ENCODE assay signal across 16 mouse cellular contexts in the genomic region with DNA sequence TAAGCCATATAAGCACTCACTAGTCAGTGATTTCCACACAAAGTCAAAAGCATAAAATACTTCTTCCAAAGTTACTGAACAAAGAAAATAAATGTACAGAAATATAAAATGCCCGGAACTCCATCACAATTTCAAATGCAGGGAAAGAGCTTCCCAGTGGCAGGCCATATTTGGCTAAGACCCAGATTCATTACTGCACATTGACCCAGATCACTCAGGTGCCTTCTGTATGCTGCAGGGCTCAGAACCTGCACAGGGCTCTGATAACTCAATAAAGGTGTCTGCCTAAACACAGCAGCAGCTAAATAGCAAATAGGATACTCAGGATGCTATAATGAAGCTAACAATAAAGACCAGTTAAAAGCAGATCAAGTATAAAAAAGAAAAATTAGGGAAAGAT.
DNase-seq lines count a peak whose midpoint lies in the region; ATAC-seq lines count a peak whose summit lies in the region.
"Had no signal": no experiment of that assay in that cellular context is flagged by ENCODE, and none has a peak within 500 bp of the region (broad histone marks: within the 10 kb centered on the region; RNA-seq: fewer than 3 reads in every experiment).

No protein-coding gene starts in this region.

- H3K9me3 ChIP-seq in midbrain, embryonic 11.5 days (ENCODE audit: control insufficient read depth, low read length), result no peaks in the 10 kb centered on the region
- H3K9me3 ChIP-seq in midbrain, embryonic 16.5 days (replicated peaks; ENCODE audit: control insufficient read depth, low read length, poor library complexity, severe bottlenecking), result peaks cover 3% of the 10 kb centered on the region; the same call in 1 of the 2 replicates
- H3K9me3 ChIP-seq: embryonic facial prominence, embryonic 10.5 days; embryonic facial prominence, embryonic 12.5 days; forebrain, embryonic 13.5 days; forebrain, embryonic 15.5 days had no signal

- H3K27me3 ChIP-seq in midbrain, embryonic 11.5 days (ENCODE audit: control insufficient read depth, insufficient read depth, low read length), result peaks cover 33% of the 10 kb centered on the region
- H3K27me3 ChIP-seq in midbrain, embryonic 16.5 days (ENCODE audit: control insufficient read depth, insufficient read depth, low read depth, low read length), result no peaks in the 10 kb centered on the region
- H3K27me3 ChIP-seq: embryonic facial prominence, embryonic 12.5 days; forebrain, embryonic 13.5 days; forebrain, embryonic 15.5 days had no signal

- no peak overlapping the region for H3K4me3 ChIP-seq in midbrain, embryonic 11.5 days (ENCODE audit: low read depth, low read length)
- H3K4me3 ChIP-seq in midbrain, embryonic 16.5 days (ENCODE audit: low read depth, low read length), result no peak overlapping the region
- H3K4me3 ChIP-seq: embryonic facial prominence, embryonic 10.5 days; embryonic facial prominence, embryonic 12.5 days; forebrain, embryonic 13.5 days; forebrain, embryonic 15.5 days had no signal

- H3K4me1 ChIP-seq in midbrain, embryonic 11.5 days (ENCODE audit: control insufficient read depth, insufficient read depth, low read length), result no peaks in the 10 kb centered on the region
- H3K4me1 ChIP-seq in midbrain, embryonic 16.5 days (ENCODE audit: control insufficient read depth, insufficient read depth, low read length), result no peaks in the 10 kb centered on the region; the same call in 1 of the 2 replicates
- H3K4me1 ChIP-seq: embryonic facial prominence, embryonic 10.5 days; embryonic facial prominence, embryonic 12.5 days had no signal

- H3K36me3 ChIP-seq in midbrain, embryonic 11.5 days (ENCODE audit: control insufficient read depth, insufficient read depth, low read length), result no peaks in the 10 kb centered on the region
- H3K36me3 ChIP-seq in midbrain, embryonic 16.5 days (ENCODE audit: control insufficient read depth, insufficient read depth, low read length), result no peaks in the 10 kb centered on the region
- H3K36me3 ChIP-seq: embryonic facial prominence, embryonic 10.5 days; embryonic facial prominence, embryonic 12.5 days; forebrain, embryonic 15.5 days had no signal

- ATAC-seq in midbrain, embryonic 11.5 days (ENCODE audit: low FRiP score), result no peak
- no peak for ATAC-seq in midbrain, embryonic 16.5 days
- ATAC-seq: forebrain, embryonic 13.5 days; forebrain, embryonic 15.5 days; forebrain, postnatal 0 days had no signal

- no peak overlapping the region for H3K4me2 ChIP-seq in midbrain, embryonic 11.5 days
- H3K4me2 ChIP-seq in midbrain, embryonic 16.5 days (ENCODE audit: low read length), result no peak overlapping the region
- H3K4me2 ChIP-seq: embryonic facial prominence, embryonic 12.5 days; forebrain, embryonic 13.5 days; forebrain, embryonic 15.5 days had no signal

- DNase-seq in cerebellum, adult 9-10 months, result peak; percentile 22
- no peak for DNase-seq in cerebellum, postnatal 4 days (ENCODE audit: low spot score in 2 of 2)
- DNase-seq in midbrain, embryonic 11.5 days (ENCODE audit: low spot score, missing footprints), result peak; percentile 60
- no peak for DNase-seq in layer of hippocampus, postnatal 10 days (ENCODE audit: low spot score in 2 of 2)
- DNase-seq: adrenal gland, adult 2 months; adrenal gland, postnatal 10 days; adrenal gland, postnatal 25 days; cerebellum, adult 11 months; cerebellum, postnatal 14 days; cerebellum, postnatal 36 days; forebrain, postnatal 0 days had no signal

- no peak overlapping the region for H3K9ac ChIP-seq in midbrain, embryonic 11.5 days (ENCODE audit: low read length)
- no peak overlapping the region for H3K9ac ChIP-seq in midbrain, embryonic 16.5 days (ENCODE audit: low read depth, low read length)
- H3K9ac ChIP-seq: embryonic facial prominence, embryonic 12.5 days; forebrain, embryonic 13.5 days; forebrain, embryonic 15.5 days; forebrain, postnatal 0 days had no signal

- 100% methylated on average over 1 of the region's 1 CpGs for WGBS in midbrain, embryonic 11.5 days
- WGBS in midbrain, embryonic 16.5 days, result 92% methylated on average over 1 of the region's 1 CpGs

- H3K27ac ChIP-seq in midbrain, embryonic 11.5 days (ENCODE audit: low read depth, low read length), result no peak overlapping the region
- H3K27ac ChIP-seq in midbrain, embryonic 16.5 days (ENCODE audit: low read length), result no peak overlapping the region
- H3K27ac ChIP-seq: embryonic facial prominence, embryonic 10.5 days; embryonic facial prominence, embryonic 12.5 days; forebrain, embryonic 13.5 days; forebrain, embryonic 15.5 days had no signal

Comparison
In these comparisons a context has a peak if more than half of its experiments do, and no peak if none do; other contexts are left out.
1. DNase-seq: peak in cerebellum, adult 9-10 months (single experiment) and midbrain, embryonic 11.5 days (single experiment); none in cerebellum, postnatal 4 days (0 of 2) and layer of hippocampus, postnatal 10 days (0 of 2).